Mouse (Mus musculus) adipocyte (in vitro differentiated cells): ENCODE measurements around the gene Gnptg.
"Not testable (repeated sequence)": the region's sequence is repeated elsewhere in the genome, so short reads cannot be mapped to it uniquely, and the experiment has no call there.

Experiments
- DNase-seq: peaks from one replicate; pipeline ENCODE4 v3.0.0-alpha.2; 2016; ENCODE audit warnings: low spot score

The Gnptg gene

GRCm38 (mm10) chr17:25243131-25243780 is 3.3 kb upstream of the Gnptg start:
- no peak for DNase-seq

GRCm38 (mm10) chr17:25235635-25236034 is 4.3 kb downstream of the Gnptg start:
- DNase-seq = no peak

GRCm38 (mm10) chr17:25231621-25232020 is 8.3 kb downstream of the Gnptg start:
- DNase-seq = not testable (repeated sequence)

GRCm38 (mm10) chr17:25230700-25231099 is 9.2 kb downstream of the Gnptg start:
- no peak for DNase-seq

GRCm38 (mm10) chr17:25230014-25230655 is 9.8 kb downstream of the Gnptg start:
- DNase-seq = not testable (repeated sequence)

GRCm38 (mm10) chr17:25227991-25228390 is 11.9 kb downstream of the Gnptg start:
- no peak for DNase-seq

GRCm38 (mm10) chr17:25225659-25226058 is 14.3 kb downstream of the Gnptg start:
- DNase-seq = no peak

GRCm38 (mm10) chr17:25224586-25225222 is 15.2 kb downstream of the Gnptg start:
- no peak for DNase-seq

GRCm38 (mm10) chr17:25222951-25223601 is 16.8 kb downstream of the Gnptg start:
- no peak for DNase-seq

- DNase-seq = not testable (repeated sequence)
Observed at GRCm38 (mm10) chr17:25222504-25222940, 17.4 kb downstream of the Gnptg start.

GRCm38 (mm10) chr17:25221821-25222503 is 18.0 kb downstream of the Gnptg start:
- DNase-seq = peak; percentile 30

GRCm38 (mm10) chr17:25220746-25221145 is 19.2 kb downstream of the Gnptg start:
- DNase-seq = peak; percentile 32

- no peak for DNase-seq
Observed at GRCm38 (mm10) chr17:25219492-25220295, 20.2 kb downstream of the Gnptg start.

GRCm38 (mm10) chr17:25218967-25219366 is 21.0 kb downstream of the Gnptg start:
- no peak for DNase-seq

- DNase-seq = no peak
Observed at GRCm38 (mm10) chr17:25215431-25215830, 24.5 kb downstream of the Gnptg start.

- no peak for DNase-seq
Observed at GRCm38 (mm10) chr17:25211705-25212104, 28.2 kb downstream of the Gnptg start.

- no peak for DNase-seq
Observed at GRCm38 (mm10) chr17:25210680-25211466, 29.1 kb downstream of the Gnptg start.

- DNase-seq = no peak
Observed at GRCm38 (mm10) chr17:25210006-25210405, 29.9 kb downstream of the Gnptg start.

GRCm38 (mm10) chr17:25202401-25202800 is 37.5 kb downstream of the Gnptg start:
- DNase-seq = no peak

GRCm38 (mm10) chr17:25189091-25189490 is 50.8 kb downstream of the Gnptg start:
- peak; percentile 24 for DNase-seq
